Mouse (Mus musculus): Measurements from ENCODE around the gene N4bp2l2.
"Not testable (repeated sequence)": the region's sequence is repeated elsewhere in the genome, so short reads cannot be mapped to it uniquely, and the experiment has no call there.

The N4bp2l2 gene

DNA sequence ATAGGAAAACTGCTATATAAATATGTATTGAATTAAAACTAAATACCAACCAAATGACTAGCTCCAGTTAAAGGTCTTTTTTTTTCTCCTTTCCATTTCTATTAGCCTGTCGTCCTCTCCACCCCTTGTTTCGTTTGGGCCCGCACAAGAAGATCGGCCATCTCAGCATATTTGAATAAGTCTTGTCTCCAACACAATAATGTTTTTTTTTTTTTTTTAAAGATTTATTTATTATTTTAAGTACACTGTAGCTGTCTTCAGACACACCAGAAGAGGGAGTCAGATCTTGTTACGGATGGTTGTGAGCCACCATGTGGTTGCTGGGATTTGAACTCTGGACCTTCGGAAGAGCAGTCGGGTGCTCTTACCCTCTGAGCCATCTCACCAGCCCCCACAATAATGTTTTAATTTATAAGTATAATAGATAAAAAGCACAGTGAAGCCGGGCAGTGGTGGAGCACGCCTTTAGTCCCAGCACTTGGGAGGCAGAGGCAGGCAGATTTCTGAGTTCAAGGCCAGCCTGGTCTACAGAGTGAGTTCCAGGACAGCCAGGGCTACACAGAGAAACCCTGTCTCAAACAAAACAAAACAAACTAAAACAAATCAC lies at the start of gene N4bp2l2:
N4bp2l2 (minus strand) TSS at position 51 of the 607 bp plus-strand sequence.
- in situ Hi-C loops (cut with MboI; ENCODE audit: unreplicated experiment in 2 of 2): loop anchor here (5.0 to 10.0 kb wide), 6 partner anchors 111 to 551 kb away; partner anchors contain the start of genes Brca2 (in 2 of the 2) and Fry (in 2 of the 2)

DNA sequence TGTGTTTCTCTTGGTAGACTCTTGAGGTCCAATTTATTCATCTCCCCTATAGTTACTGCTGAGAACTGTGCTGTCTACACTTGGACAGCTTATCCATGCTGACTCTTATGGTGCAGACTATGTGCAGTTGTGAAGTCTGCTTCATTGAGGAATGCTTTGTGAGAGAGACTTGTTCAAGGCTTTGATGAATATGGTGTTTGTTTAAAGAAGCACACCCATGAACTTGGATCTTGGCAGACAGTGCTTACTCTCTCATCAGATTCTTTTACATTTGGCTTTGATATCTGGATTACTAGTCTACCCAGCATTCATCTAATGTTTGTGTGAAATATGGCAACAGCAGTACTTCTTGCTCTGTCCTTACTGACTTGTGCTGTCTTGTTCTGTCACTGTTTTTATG lies 47.4 kb upstream of the N4bp2l2 start:
- in situ Hi-C loops (cut with MboI; ENCODE audit: unreplicated experiment in 2 of 2): no loop called here

- in situ Hi-C loops (cut with MboI; ENCODE audit: unreplicated experiment in 2 of 2): no loop called here
Observed at GRCm38 (mm10) chr5:150711503-150711902, 45.5 kb upstream of the N4bp2l2 start.

DNA sequence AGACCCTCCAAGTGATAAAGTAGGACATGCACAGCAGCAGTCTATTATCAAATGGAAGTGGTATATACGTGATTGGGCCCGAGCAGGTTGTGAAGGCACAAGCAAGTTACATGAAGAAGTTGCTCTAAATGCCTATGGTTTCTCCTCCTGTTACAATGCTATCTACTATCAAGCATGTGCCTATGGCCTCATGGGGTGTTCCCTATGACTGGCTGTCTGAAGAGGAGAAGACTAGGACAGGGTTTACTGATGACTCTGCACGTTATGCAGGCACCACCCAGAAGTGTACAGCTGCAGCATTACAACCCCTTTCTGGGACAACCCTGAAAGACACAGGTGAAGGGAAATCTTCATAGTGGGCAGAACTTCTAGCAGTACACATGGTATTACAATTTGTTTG lies 41.2 kb upstream of the N4bp2l2 start:
- in situ Hi-C loops (cut with MboI; ENCODE audit: unreplicated experiment in 2 of 2): loop anchor here (5.0 kb wide), 1 partner anchor 35 kb away; the partner anchor contains the start of gene Pds5b (in 2 of the 2)

- in situ Hi-C loops (cut with MboI; ENCODE audit: unreplicated experiment in 2 of 2): loop anchor here (5.0 kb wide), 1 partner anchor 34 kb away; the partner anchor contains the start of gene Pds5b (in 2 of the 2)
Observed at GRCm38 (mm10) chr5:150706651-150707050, 40.7 kb upstream of the N4bp2l2 start.

- in situ Hi-C loops (cut with MboI; ENCODE audit: unreplicated experiment in 2 of 2): no loop called here
Observed at GRCm38 (mm10) chr5:150702714-150703113, 36.7 kb upstream of the N4bp2l2 start.

GRCm38 (mm10) chr5:150693277-150693676 lies 27.3 kb upstream of the N4bp2l2 start:
- in situ Hi-C loops (cut with MboI; ENCODE audit: unreplicated experiment in 2 of 2): no loop called here

- in situ Hi-C loops (cut with MboI; ENCODE audit: unreplicated experiment in 2 of 2): no loop called here
Observed at GRCm38 (mm10) chr5:150690685-150691084, 24.7 kb upstream of the N4bp2l2 start.

DNA sequence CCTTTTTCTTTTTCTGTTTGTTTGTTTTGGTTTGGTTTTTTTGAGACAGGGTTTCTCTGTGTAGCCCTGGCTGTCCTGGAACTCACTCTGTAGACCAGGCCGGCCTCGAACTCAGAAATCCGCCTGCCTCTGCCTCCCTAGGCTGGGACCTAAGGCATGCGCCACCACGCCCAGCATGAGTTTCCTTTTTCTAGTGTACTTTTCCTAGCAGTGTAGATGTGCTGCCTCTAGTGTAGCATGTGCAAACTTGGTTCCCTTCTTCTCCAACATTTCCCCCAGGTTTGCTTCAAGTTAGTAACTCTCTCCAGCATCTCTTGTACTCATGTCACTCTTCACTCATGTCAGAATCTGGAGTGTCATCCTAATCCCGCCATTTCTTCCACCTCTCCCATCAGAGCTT lies 16.9 kb upstream of the N4bp2l2 start:
- in situ Hi-C loops (cut with MboI; ENCODE audit: unreplicated experiment in 2 of 2): not testable (repeated sequence)

DNA sequence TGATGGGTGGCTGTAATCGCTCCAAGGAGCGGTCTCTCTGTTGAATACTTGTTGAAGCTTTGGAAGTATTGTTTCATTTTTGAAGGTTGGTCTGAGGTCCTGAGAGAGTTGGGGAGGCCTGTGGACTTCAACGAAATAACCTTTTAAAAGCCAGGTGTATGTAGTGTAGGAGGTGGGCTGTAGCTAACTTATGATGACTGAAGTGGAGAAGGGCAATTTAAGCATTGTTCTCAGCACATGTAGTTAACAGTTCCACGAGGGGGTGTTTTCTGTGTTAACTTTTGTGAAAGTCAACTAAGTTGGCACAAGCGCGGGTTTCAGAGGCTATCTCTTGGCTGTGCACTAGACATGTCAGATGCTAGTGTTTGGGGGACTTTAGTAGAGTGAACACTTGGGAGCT lies 8.9 kb upstream of the N4bp2l2 start:
- in situ Hi-C loops (cut with MboI; ENCODE audit: unreplicated experiment in 2 of 2): loop anchor here (5.0 kb wide), 3 partner anchors 32 to 692 kb away; no protein-coding TSS in a partner anchor

DNA sequence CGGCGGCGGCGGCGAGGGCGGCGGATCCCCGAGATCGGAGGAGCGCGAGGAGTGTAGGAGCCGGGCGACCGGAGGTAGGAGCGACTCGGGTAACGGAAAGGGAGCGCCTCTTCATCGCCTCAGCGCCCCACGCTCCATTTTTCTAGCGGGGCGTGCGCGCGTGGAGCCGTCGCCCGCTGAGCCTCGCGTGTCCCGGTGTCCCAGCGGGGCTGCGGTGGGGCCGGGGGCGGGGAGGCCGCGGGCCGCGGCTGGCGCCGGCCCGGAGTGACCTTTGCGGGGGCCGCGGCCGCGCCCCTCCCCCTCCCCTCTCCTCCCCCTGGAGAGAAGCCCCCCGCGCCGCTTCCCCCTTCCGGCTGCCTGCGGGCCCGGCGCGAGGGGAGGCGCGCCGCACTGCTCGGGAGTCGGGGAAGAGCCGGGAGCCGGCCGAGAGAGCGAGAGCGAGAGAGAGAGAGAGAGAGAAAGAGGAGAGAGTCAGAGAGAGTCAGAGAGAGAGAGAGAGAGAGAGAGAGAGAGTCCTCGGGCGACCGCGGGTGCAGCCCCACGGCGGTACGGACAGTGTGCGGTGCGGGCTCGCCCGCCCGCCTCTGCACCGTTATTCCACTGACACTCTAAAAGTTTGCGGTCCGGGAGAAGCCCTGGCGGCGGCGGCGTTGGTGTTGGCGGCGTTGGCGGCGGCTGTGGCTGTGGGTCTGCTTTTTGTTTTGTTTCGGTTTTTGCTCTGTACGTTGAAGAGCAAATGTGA lies 8.1 kb upstream of the N4bp2l2 start:
- in situ Hi-C loops (cut with MboI; ENCODE audit: unreplicated experiment in 2 of 2): loop anchor here (5.0 kb wide), 3 partner anchors 33 to 693 kb away; no protein-coding TSS in a partner anchor

DNA sequence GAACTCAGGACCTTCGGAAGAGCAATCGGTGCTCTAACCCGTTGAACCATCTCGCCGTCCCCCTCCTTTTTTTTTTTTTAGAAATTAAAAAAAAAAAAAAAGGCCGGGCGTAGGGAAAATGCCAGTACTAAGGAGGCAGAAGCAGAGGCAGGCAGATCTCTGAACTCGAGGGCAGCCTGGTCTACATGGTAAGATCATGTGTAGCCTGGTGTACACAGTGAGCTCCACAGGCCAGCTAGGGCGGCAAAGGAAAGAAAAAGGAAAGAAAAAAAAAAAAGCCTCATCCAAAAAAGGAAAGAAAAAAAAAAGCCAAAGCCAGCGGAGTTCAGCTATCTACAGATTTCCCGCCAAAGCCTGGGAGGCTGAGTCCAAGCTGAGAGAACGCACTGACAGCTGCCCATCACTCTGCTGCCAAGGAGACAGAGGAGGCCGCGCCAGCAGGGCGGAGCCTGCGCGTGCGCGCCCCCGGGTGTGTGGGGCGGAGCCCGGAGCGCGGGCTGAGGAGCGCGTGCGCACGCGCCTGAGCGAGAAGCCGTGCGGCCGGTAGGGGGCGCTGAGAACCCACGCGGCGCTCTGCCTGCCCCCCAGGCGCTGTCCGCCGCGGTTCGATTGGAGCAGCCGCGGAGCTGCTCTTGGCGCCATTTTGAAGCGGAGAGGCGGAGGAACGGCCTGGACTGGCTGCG lies 7.3 kb upstream of the N4bp2l2 start, which contains the start of gene Pds5b:
Pds5b (plus strand) TSS at position 587 of the 683 bp plus-strand sequence.
- in situ Hi-C loops (cut with MboI; ENCODE audit: unreplicated experiment in 2 of 2): loop anchor here (5.0 kb wide), 3 partner anchors 34 to 694 kb away; no protein-coding TSS in a partner anchor

DNA sequence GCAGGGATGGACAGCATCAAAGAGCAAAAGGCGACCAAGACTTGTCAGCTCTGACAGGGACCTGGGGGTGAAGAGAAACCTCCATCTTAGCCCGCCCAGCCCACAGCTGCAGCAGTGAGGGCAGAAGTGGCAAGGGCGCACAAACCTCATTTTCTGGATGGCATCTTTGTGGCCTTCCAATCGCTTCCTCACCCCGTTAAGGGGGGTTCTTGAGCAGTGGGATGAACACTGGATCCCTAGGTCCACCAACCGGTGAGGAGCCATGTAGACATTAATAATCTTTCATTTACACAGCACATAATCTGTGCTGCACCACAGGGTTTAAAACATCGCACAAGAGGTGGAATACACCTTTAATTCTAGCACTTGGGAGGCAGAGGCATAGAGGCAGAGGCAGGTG lies 6.4 kb upstream of the N4bp2l2 start:
- in situ Hi-C loops (cut with MboI; ENCODE audit: unreplicated experiment in 2 of 2): loop anchor here (5.0 kb wide), 3 partner anchors 35 to 695 kb away; no protein-coding TSS in a partner anchor

- in situ Hi-C loops (cut with MboI; ENCODE audit: unreplicated experiment in 2 of 2): loop anchor here (5.0 to 10.0 kb wide), 6 partner anchors 114 to 554 kb away; partner anchors contain the start of genes Brca2 (in 2 of the 2) and Fry (in 2 of the 2)
Observed at GRCm38 (mm10) chr5:150668731-150669130, 2.7 kb upstream of the N4bp2l2 start.

GRCm38 (mm10) chr5:150665132-150665954 lies 640 bp downstream of the N4bp2l2 start:
- in situ Hi-C loops (cut with MboI; ENCODE audit: unreplicated experiment in 2 of 2): loop anchor here (5.0 to 10.0 kb wide), 6 partner anchors 111 to 551 kb away; partner anchors contain the start of genes Brca2 (in 2 of the 2) and Fry (in 2 of the 2)

GRCm38 (mm10) chr5:150664794-150665131 lies 1.2 kb downstream of the N4bp2l2 start:
- in situ Hi-C loops (cut with MboI; ENCODE audit: unreplicated experiment in 2 of 2): loop anchor here (5.0 to 10.0 kb wide), 7 partner anchors 67 to 550 kb away; partner anchors contain the start of genes Brca2 (in 2 of the 2), Fry (in 2 of the 2) and N4bp2l1 (in 1 of the 2)

DNA sequence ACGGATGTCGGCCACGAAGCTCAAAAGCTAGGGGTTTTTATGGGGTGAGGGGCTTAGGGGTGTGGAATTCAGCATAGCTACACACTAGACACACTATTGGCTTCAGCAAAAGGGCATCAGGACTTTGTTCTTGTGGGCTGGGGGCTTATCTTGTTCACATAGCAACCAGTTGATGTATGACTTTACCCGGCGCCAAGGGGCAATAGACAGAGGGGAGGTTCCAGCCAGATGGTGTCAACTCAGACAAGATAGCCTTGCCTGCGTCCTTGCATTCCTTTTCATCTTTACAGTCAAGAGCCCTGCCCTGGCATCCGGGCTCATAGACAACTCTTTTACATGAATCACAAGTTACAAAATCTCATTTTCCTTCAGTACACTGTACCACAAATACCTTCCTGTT lies 2.1 kb downstream of the N4bp2l2 start:
- in situ Hi-C loops (cut with MboI; ENCODE audit: unreplicated experiment in 2 of 2): loop anchor here (5.0 to 10.0 kb wide), 3 partner anchors 67 to 549 kb away; partner anchors contain the start of genes Fry (in 1 of the 2) and N4bp2l1 (in 1 of the 2)

- in situ Hi-C loops (cut with MboI; ENCODE audit: unreplicated experiment in 2 of 2): loop anchor here (5.0 to 10.0 kb wide), 3 partner anchors 63 to 545 kb away; partner anchors contain the start of genes Fry (in 1 of the 2) and N4bp2l1 (in 1 of the 2)
Observed at GRCm38 (mm10) chr5:150660296-150660695, 5.7 kb downstream of the N4bp2l2 start.

GRCm38 (mm10) chr5:150659425-150659824 lies 6.6 kb downstream of the N4bp2l2 start:
- in situ Hi-C loops (cut with MboI; ENCODE audit: unreplicated experiment in 2 of 2): not testable (repeated sequence)

Data from v-Abl transformed pro-B cells (cell line).